7 mouse cellular contexts compared by ENCODE assay signal in genomic region chr17:5848706-5849415, GRCm38 (mm10). TPM values are rescaled to one million over a fixed set of nuclear protein-coding genes. Genes with fewer than 3 reads are reported as not detected.
A peak's percentile ranks its signal among the peaks of the same experiment; 100 is the strongest.
DNase-seq lines count a peak whose midpoint lies in the region; ATAC-seq and TF ChIP-seq lines count a peak whose summit lies in the region.

No protein-coding gene starts in this region.

- 65% methylated on average over 10 of the region's 10 CpGs for WGBS in hindbrain, embryonic 10.5 days
- 57% methylated on average over 10 of the region's 10 CpGs for WGBS in liver, embryonic 15.5 days (ENCODE audit: insufficient replicate concordance)

- DNase-seq in 3134 (ENCODE audit: extremely low read depth, insufficient read length, low spot score), result peak; percentile 46
- no peak for DNase-seq in hindbrain, embryonic 10.5 days (ENCODE audit: low spot score)
- no peak for DNase-seq in B cell, adult 2 months
- no peak for DNase-seq in thymus, postnatal 4 days
- DNase-seq in layer of hippocampus, adult 18-20 months (ENCODE audit: low spot score in 2 of 2), result no peak

- no peak for ATAC-seq in liver, embryonic 15.5 days (ENCODE audit: insufficient read depth)

- peaks cover 28% of the 10 kb centered on the region for H3K36me3 ChIP-seq in E14TG2a.4 (ENCODE audit: insufficient read depth, low read length)
- H3K36me3 ChIP-seq in hindbrain, embryonic 10.5 days, result 0 out of 2 replicates have a peak, but pooled peaks cover 2% of the 10 kb centered on the region
- H3K36me3 ChIP-seq in liver, embryonic 15.5 days (replicated peaks), result no peaks in the 10 kb centered on the region

- peak overlapping the region; percentile 50 for H3K4me2 ChIP-seq in liver, embryonic 15.5 days

- peaks cover 54% of the 10 kb centered on the region for H3K4me1 ChIP-seq in E14TG2a.4 (replicated peaks; ENCODE audit: low read depth, low read length)
- H3K4me1 ChIP-seq in hindbrain, embryonic 10.5 days (replicated peaks), result peaks cover 37% of the 10 kb centered on the region
- H3K4me1 ChIP-seq in liver, embryonic 15.5 days (replicated peaks), result peaks cover 23% of the 10 kb centered on the region

- peak overlapping the region; percentile 73 for H3K4me3 ChIP-seq in E14TG2a.4 (replicated peaks; ENCODE audit: low read length)
- H3K4me3 ChIP-seq in hindbrain, embryonic 10.5 days, result peak overlapping the region; percentile 33; the same call in 1 of the 2 replicates
- H3K4me3 ChIP-seq in liver, embryonic 15.5 days (replicated peaks), result 0 out of 2 replicates have a peak overlapping the region, but pooled peaks have one; percentile 16

- peak overlapping the region; percentile 78 for H3K27ac ChIP-seq in hindbrain, embryonic 10.5 days
- H3K27ac ChIP-seq in liver, embryonic 15.5 days (replicated peaks), result peak overlapping the region; percentile 61

- H3K9ac ChIP-seq in liver, embryonic 15.5 days, result no peak overlapping the region

- H3K9me3 ChIP-seq in E14TG2a.4 (ENCODE audit: low read length), result no peaks in the 10 kb centered on the region
- H3K9me3 ChIP-seq in hindbrain, embryonic 10.5 days, result no peaks in the 10 kb centered on the region
- H3K9me3 ChIP-seq in liver, embryonic 15.5 days (replicated peaks), result no peaks in the 10 kb centered on the region

- H3K27me3 ChIP-seq in E14TG2a.4 (ENCODE audit: insufficient read depth, low read length), result peaks cover 4% of the 10 kb centered on the region; the same call in 1 of the 2 replicates
- no peaks in the 10 kb centered on the region for H3K27me3 ChIP-seq in hindbrain, embryonic 10.5 days (ENCODE audit: insufficient read depth, poor library complexity, severe bottlenecking)
- no peaks in the 10 kb centered on the region for H3K27me3 ChIP-seq in liver, embryonic 15.5 days

- no peak for TF ChIP-seq CTCF in E14TG2a.4 (conservative IDR thresholded peaks at IDR 0.05; ENCODE audit: low read length)

RNA-seq across cellular contexts. Expression of gene Snx9, which starts 7.7 kb away (rescaled TPM):
- 12.7 and 14.5 TPM in 2 replicates for polyA plus RNA-seq in hindbrain, embryonic 10.5 days (2016; fragmentation: Nextera tagmentation; extraction: Ambion mirVana)
- polyA plus RNA-seq in liver, embryonic 15.5 days (2015; fragmentation: Nextera tagmentation; extraction: Ambion mirVana), result 11.9 and 13.4 TPM in 2 replicates
- 10 to 100 TPM; 15.2 to 15.3 TPM for total RNA-seq in layer of hippocampus, adult 18-20 months (2021)

Comparison
In these comparisons a context has a peak if more than half of its experiments do, and no peak if none do; other contexts are left out.
1. H3K4me3 ChIP-seq: peak in every context shown above with its lines; median percentile 73 in E14TG2a.4; 33 in hindbrain, embryonic 10.5 days; 16 in liver, embryonic 15.5 days.